Mouse (Mus musculus) kidney, adult 2 months (tissue): ENCODE results near the gene Camsap2. TPM values are rescaled to one million over a fixed set of nuclear protein-coding genes. Genes with fewer than 3 reads are reported as not detected.

Source experiments
- DNase-seq: peaks from one replicate; pipeline ENCODE4 v3.0.0; 2021
- H3K27ac ChIP-seq: fragments of 200-500 bp; 2 replicates; pipeline ENCODE4 v1.5.1; 2012; ENCODE audit warnings: low read depth, low read length, control low read depth, inconsistent platforms; ENCODE audit not compliant: insufficient read depth
- H3K27me3 ChIP-seq: fragments of 200-500 bp; replicated peaks from 2 replicates; pipeline ENCODE4 v1.6.1; 2012; ENCODE audit warnings: mild to moderate bottlenecking, moderate library complexity, low read length, inconsistent platforms; ENCODE audit not compliant: control insufficient read depth, insufficient read depth
- H3K36me3 ChIP-seq: fragments of 200-500 bp; 2 replicates; pipeline ENCODE4 v1.6.1; 2012; ENCODE audit warnings: mild to moderate bottlenecking, moderate library complexity, low read length, inconsistent platforms; ENCODE audit not compliant: control insufficient read depth, insufficient read depth
- H3K4me1 ChIP-seq: fragments of 200-500 bp; 2 replicates; pipeline ENCODE4 v1.6.1; 2011; ENCODE audit warnings: low read length; ENCODE audit not compliant: control insufficient read depth, insufficient read depth
- H3K4me3 ChIP-seq: fragments of 200-500 bp; 2 replicates; pipeline ENCODE4 v1.5.1; 2011; ENCODE audit warnings: mild to moderate bottlenecking, low read depth, low read length, control low read depth; ENCODE audit not compliant: insufficient read depth
- CTCF ChIP-seq: fragments of 200-500 bp; conservative IDR thresholded peaks from 2 replicates; pipeline ENCODE4 v1.5.1; 2011; ENCODE audit warnings: low read depth, mild to moderate bottlenecking, control low read depth, low read length, moderate library complexity, mixed read lengths; ENCODE audit not compliant: insufficient read depth, insufficient read length
- POLR2A ChIP-seq: fragments of 200-500 bp; IDR thresholded peaks from one replicate; pipeline ENCODE4 v1.6.1; 2011; ENCODE audit warnings: low read depth, low read length, control low read depth
- WGBS: fragments of 180-500 bp; shearing (Covaris S2); methylation state at CpG from one replicate; pipeline ENCODE4 v1.1.7; 2018; 5-methylcytosine and 5-hydroxymethylcytosine counted together
- polyA plus RNA-seq: library from polyadenylated mRNA; depleted of rRNA; stranded (reverse); fragments of >200 nt; gene quantifications from 2 replicates; pipeline ENCODE4 v1.2.3, GENCODE M21; 2012

Gene Camsap2
- polyA plus RNA-seq, 1 experiment, result 8.6 TPM

- H3K36me3 ChIP-seq, result no peaks in the 10 kb centered on the region
- no peaks in the 10 kb centered on the region for H3K4me1 ChIP-seq
- DNase-seq, result peak; percentile 56
- WGBS, result 59% methylated on average over 3 of the region's 3 CpGs
- H3K27ac ChIP-seq, result no peak overlapping the region
- H3K27me3 ChIP-seq, result no peaks in the 10 kb centered on the region
- H3K4me3 ChIP-seq, result no peak overlapping the region
- no peak for TF ChIP-seq POLR2A
- peak; percentile 31; the same call in 1 of the 2 replicates for TF ChIP-seq CTCF
Observed at GRCm38 (mm10) chr1:136306424-136306823, 39.5 kb downstream of the Camsap2 start.

- Histone ChIP-seq H3K27ac (no peak overlapping the region), H3K36me3 (no peaks in the 10 kb centered on the region; the same call in 1 of the 2 replicates), H3K27me3 (no peaks in the 10 kb centered on the region), H3K4me3 (no peak overlapping the region), H3K4me1 (no peaks in the 10 kb centered on the region)
- DNase-seq, result no peak
- no peak for TF ChIP-seq POLR2A
- no peak for TF ChIP-seq CTCF
Observed at GRCm38 (mm10) chr1:136293961-136294360, 51.9 kb downstream of the Camsap2 start.

GRCm38 (mm10) chr1:136289803-136290202 is 56.1 kb downstream of the Camsap2 start:
- H3K4me1 ChIP-seq, result no peaks in the 10 kb centered on the region
- H3K4me3 ChIP-seq, result no peak overlapping the region
- no peak for DNase-seq
- TF ChIP-seq CTCF (no peak), POLR2A (no peak)
- H3K36me3 ChIP-seq, result no peaks in the 10 kb centered on the region; the same call in 1 of the 2 replicates
- H3K27ac ChIP-seq, result no peak overlapping the region
- WGBS, result 76% methylated on average over 1 of the region's 1 CpGs
- no peaks in the 10 kb centered on the region for H3K27me3 ChIP-seq

- no peak for TF ChIP-seq POLR2A
- no peak for TF ChIP-seq CTCF
- Histone ChIP-seq H3K27ac (no peak overlapping the region), H3K36me3 (peaks cover 12% of the 10 kb centered on the region), H3K27me3 (no peaks in the 10 kb centered on the region), H3K4me1 (no peaks in the 10 kb centered on the region), H3K4me3 (no peak overlapping the region)
- 89% methylated on average over 8 of the region's 8 CpGs for WGBS
- no peak for DNase-seq
Observed at GRCm38 (mm10) chr1:136277366-136277765, 68.5 kb downstream of the Camsap2 start.

GRCm38 (mm10) chr1:136268224-136268623 is 77.7 kb downstream of the Camsap2 start:
- 84% methylated on average over 7 of the region's 7 CpGs for WGBS
- TF ChIP-seq POLR2A, result no peak
- no peaks in the 10 kb centered on the region for H3K27me3 ChIP-seq
- no peak overlapping the region for H3K27ac ChIP-seq
- H3K4me3 ChIP-seq, result no peak overlapping the region
- peaks cover 1% of the 10 kb centered on the region for H3K36me3 ChIP-seq
- no peak for DNase-seq
- no peaks in the 10 kb centered on the region for H3K4me1 ChIP-seq

GRCm38 (mm10) chr1:136266127-136266526 is 79.8 kb downstream of the Camsap2 start:
- H3K27ac ChIP-seq, result no peak overlapping the region
- H3K4me3 ChIP-seq, result no peak overlapping the region
- WGBS, result 57% methylated on average over 6 of the region's 6 CpGs
- H3K36me3 ChIP-seq, result no peaks in the 10 kb centered on the region
- no peak for DNase-seq
- no peaks in the 10 kb centered on the region for H3K27me3 ChIP-seq
- no peak for TF ChIP-seq POLR2A
- no peak for TF ChIP-seq CTCF
- no peaks in the 10 kb centered on the region for H3K4me1 ChIP-seq

- Histone ChIP-seq H3K4me3 (no peak overlapping the region), H3K36me3 (no peaks in the 10 kb centered on the region), H3K4me1 (no peaks in the 10 kb centered on the region), H3K27ac (no peak overlapping the region), H3K27me3 (no peaks in the 10 kb centered on the region)
- 84% methylated on average over 5 of the region's 5 CpGs for WGBS
- DNase-seq, result no peak
- TF ChIP-seq CTCF (no peak), POLR2A (no peak)
Observed at GRCm38 (mm10) chr1:136263355-136263754, 82.5 kb downstream of the Camsap2 start.
